Mouse (Mus musculus): ENCODE data around the gene Klk5. TPM values are rescaled to one million over a fixed set of nuclear protein-coding genes. Genes with fewer than 3 reads are reported as not detected.

The Klk5 gene
- polyA plus RNA-seq, 1 experiment from 2014 or later, result not detected

GRCm38 (mm10) chr7:43843801-43844200 is 2.0 kb downstream of the Klk5 start:
- no peaks in the 10 kb centered on the region for H3K27me3 ChIP-seq
- H3K9me3 ChIP-seq, result no peaks in the 10 kb centered on the region
- no peak overlapping the region for H3K4me3 ChIP-seq
- ATAC-seq (ENCODE audit: low FRiP score), result no peak
- H3K36me3 ChIP-seq, result no peaks in the 10 kb centered on the region
- H3K9ac ChIP-seq, result no peak overlapping the region
- H3K27ac ChIP-seq, result no peak overlapping the region
- 82% methylated on average over 4 of the region's 4 CpGs for WGBS
- no peak overlapping the region for H3K4me2 ChIP-seq
- no peaks in the 10 kb centered on the region for H3K4me1 ChIP-seq (replicated peaks)

GRCm38 (mm10) chr7:43851616-43852015 is 9.8 kb downstream of the Klk5 start:
- 90% methylated on average over 6 of the region's 6 CpGs for WGBS

GRCm38 (mm10) chr7:43854642-43855380 is 13.0 kb downstream of the Klk5 start:
- H3K4me3 ChIP-seq, result no peak overlapping the region
- H3K9ac ChIP-seq, result no peak overlapping the region
- 87% methylated on average over 9 of the region's 9 CpGs for WGBS
- no peaks in the 10 kb centered on the region for H3K27me3 ChIP-seq
- H3K4me2 ChIP-seq, result no peak overlapping the region
- H3K4me1 ChIP-seq (replicated peaks), result no peaks in the 10 kb centered on the region
- ATAC-seq (ENCODE audit: low FRiP score), result no peak
- no peaks in the 10 kb centered on the region for H3K36me3 ChIP-seq
- H3K27ac ChIP-seq, result no peak overlapping the region
- no peaks in the 10 kb centered on the region for H3K9me3 ChIP-seq

More at GRCm38 (mm10) chr7:43851616-43852015, 9.8 kb downstream of the Klk5 start:
- no peak overlapping the region for H3K27ac ChIP-seq
- H3K4me3 ChIP-seq, result no peak overlapping the region
- no peaks in the 10 kb centered on the region for H3K9me3 ChIP-seq
- no peaks in the 10 kb centered on the region for H3K36me3 ChIP-seq
- H3K27me3 ChIP-seq, result no peaks in the 10 kb centered on the region
- H3K4me2 ChIP-seq, result no peak overlapping the region
- no peak overlapping the region for H3K9ac ChIP-seq
- ATAC-seq (ENCODE audit: low FRiP score), result no peak
- no peaks in the 10 kb centered on the region for H3K4me1 ChIP-seq (replicated peaks)

DNA sequence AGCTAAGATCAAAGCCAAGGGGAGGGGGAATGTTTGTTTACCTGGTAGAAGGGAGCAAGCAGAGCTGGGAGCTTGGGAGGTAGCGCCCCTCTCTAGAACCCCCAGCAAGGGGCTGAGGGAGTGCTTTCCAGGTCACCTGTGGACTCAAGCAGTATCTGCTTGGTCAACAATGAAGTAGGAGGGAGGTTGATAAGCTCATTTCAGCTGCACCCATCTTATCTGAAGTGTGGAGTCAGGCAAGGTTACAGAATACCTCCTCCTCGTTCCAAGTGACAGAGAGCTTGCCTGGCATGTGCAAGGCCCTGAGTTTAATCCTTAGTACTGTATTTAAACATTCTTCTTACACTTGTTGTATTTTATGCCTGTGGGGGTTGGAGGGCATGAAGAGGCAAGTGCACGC is 13.9 kb downstream of the Klk5 start:
- Histone ChIP-seq H3K27me3 (no peaks in the 10 kb centered on the region), H3K4me1 (replicated peaks) (no peaks in the 10 kb centered on the region), H3K9ac (no peak overlapping the region), H3K27ac (no peak overlapping the region), H3K4me2 (no peak overlapping the region), H3K4me3 (no peak overlapping the region), H3K9me3 (no peaks in the 10 kb centered on the region), H3K36me3 (no peaks in the 10 kb centered on the region)
- no peak for ATAC-seq (ENCODE audit: low FRiP score)
- WGBS, result 75% methylated on average over 3 of the region's 3 CpGs

GRCm38 (mm10) chr7:43856307-43856706 is 14.5 kb downstream of the Klk5 start:
- no peak overlapping the region for H3K4me3 ChIP-seq
- H3K27ac ChIP-seq, result no peak overlapping the region
- no peaks in the 10 kb centered on the region for H3K4me1 ChIP-seq (replicated peaks)
- ATAC-seq (ENCODE audit: low FRiP score), result no peak
- H3K27me3 ChIP-seq, result no peaks in the 10 kb centered on the region
- WGBS, result 87% methylated on average over 7 of the region's 7 CpGs
- H3K4me2 ChIP-seq, result no peak overlapping the region
- H3K36me3 ChIP-seq, result no peaks in the 10 kb centered on the region
- no peaks in the 10 kb centered on the region for H3K9me3 ChIP-seq
- no peak overlapping the region for H3K9ac ChIP-seq

DNA sequence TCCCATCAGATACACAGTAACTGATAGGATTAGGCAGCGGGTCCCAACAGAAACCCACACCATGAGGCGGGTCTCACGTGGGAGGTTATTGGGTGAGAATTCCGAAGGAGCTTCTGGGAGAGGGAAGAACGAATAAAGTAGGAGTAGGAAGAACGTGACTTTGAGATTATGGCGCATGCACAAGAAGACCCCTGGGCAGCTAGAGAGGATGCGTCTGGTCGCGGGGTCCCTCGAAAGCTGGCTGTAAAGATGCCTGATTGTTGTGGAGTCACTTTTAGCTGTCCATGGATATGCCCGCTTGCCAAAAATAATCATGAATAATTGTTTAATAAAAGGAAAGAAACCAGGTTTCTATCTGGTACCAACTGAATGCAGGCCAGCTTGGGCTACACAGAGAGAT is 15.7 kb downstream of the Klk5 start:
- 92% methylated on average over 12 of the region's 12 CpGs for WGBS
- no peaks in the 10 kb centered on the region for H3K36me3 ChIP-seq
- no peak overlapping the region for H3K27ac ChIP-seq
- no peak overlapping the region for H3K4me3 ChIP-seq
- no peaks in the 10 kb centered on the region for H3K9me3 ChIP-seq
- no peaks in the 10 kb centered on the region for H3K4me1 ChIP-seq (replicated peaks)
- no peaks in the 10 kb centered on the region for H3K27me3 ChIP-seq
- no peak overlapping the region for H3K9ac ChIP-seq
- ATAC-seq (ENCODE audit: low FRiP score), result no peak
- H3K4me2 ChIP-seq, result no peak overlapping the region

DNA sequence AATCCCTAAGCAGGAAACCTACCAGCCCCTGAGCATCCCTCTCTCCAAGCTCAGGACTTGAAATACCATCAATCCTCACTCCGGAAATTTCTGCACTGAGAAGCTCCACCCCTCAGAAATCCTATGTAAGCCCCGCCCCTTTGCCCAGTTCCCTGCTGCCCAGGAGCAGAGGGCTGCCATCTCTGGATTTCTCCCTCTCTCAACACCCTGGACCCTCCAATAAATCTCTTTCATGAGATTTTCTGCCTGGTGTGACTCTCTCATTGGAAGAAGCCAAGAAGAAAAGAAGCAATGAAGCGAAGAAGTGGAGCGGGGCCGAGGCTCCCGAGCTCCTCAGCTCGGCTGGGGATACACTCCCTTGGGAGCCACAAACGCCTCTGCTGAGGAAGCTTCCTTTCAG is 18.6 kb downstream of the Klk5 start:
- ATAC-seq (ENCODE audit: low FRiP score), result no peak
- WGBS, result 38% methylated on average over 8 of the region's 8 CpGs
- Histone ChIP-seq H3K27ac (no peak overlapping the region), H3K4me1 (replicated peaks) (no peaks in the 10 kb centered on the region), H3K27me3 (no peaks in the 10 kb centered on the region), H3K9ac (no peak overlapping the region), H3K4me2 (no peak overlapping the region), H3K4me3 (no peak overlapping the region), H3K9me3 (no peaks in the 10 kb centered on the region), H3K36me3 (no peaks in the 10 kb centered on the region)

GRCm38 (mm10) chr7:43873237-43873636 is 31.5 kb downstream of the Klk5 start:
- 5% methylated on average over 10 of the region's 10 CpGs for WGBS

GRCm38 (mm10) chr7:43873674-43874073 is 31.9 kb downstream of the Klk5 start:
- H3K27ac ChIP-seq, result no peak overlapping the region
- 70% methylated on average over 3 of the region's 3 CpGs for WGBS
- no peaks in the 10 kb centered on the region for H3K27me3 ChIP-seq
- H3K4me1 ChIP-seq (replicated peaks), result no peaks in the 10 kb centered on the region
- no peaks in the 10 kb centered on the region for H3K36me3 ChIP-seq
- ATAC-seq (ENCODE audit: low FRiP score), result no peak
- no peak overlapping the region for H3K9ac ChIP-seq
- no peak overlapping the region for H3K4me2 ChIP-seq
- H3K4me3 ChIP-seq, result no peak overlapping the region
- no peaks in the 10 kb centered on the region for H3K9me3 ChIP-seq

More at GRCm38 (mm10) chr7:43873237-43873636, 31.5 kb downstream of the Klk5 start:
- Histone ChIP-seq H3K4me1 (replicated peaks) (no peaks in the 10 kb centered on the region), H3K36me3 (no peaks in the 10 kb centered on the region), H3K9me3 (no peaks in the 10 kb centered on the region), H3K27ac (no peak overlapping the region), H3K4me2 (no peak overlapping the region), H3K4me3 (no peak overlapping the region), H3K9ac (no peak overlapping the region), H3K27me3 (no peaks in the 10 kb centered on the region)
- ATAC-seq (ENCODE audit: low FRiP score), result peak; percentile 59; the same call in 1 of the 2 replicates

DNA sequence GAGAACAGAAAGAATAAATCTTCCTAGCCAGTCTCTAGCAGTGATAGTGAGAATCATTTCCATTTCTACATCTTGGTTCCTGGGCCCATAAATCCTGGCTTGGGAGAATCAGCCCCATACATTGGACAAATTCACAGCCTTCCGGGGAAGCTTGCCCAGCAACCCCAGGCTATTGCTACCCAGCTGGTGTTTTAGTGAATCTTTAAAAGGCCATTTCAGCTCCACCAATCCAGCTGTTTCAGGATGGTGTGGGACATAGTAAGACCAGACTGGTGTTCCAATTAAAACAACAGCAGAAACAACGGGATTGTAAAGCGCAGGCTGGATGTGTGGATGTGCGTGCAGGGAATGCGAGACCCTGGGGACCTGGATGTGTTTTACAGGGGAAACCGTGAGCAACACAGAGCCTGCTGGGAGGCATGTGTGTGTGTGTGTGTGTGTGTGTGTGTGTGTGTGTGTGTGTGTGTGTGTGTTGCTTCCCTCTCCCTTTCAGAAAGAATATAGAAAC is 33.2 kb downstream of the Klk5 start:
- WGBS, result 70% methylated on average over 6 of the region's 6 CpGs
- Histone ChIP-seq H3K27ac (no peak overlapping the region), H3K4me2 (no peak overlapping the region), H3K4me1 (replicated peaks) (no peaks in the 10 kb centered on the region), H3K9ac (no peak overlapping the region), H3K27me3 (no peaks in the 10 kb centered on the region), H3K4me3 (no peak overlapping the region), H3K36me3 (no peaks in the 10 kb centered on the region), H3K9me3 (no peaks in the 10 kb centered on the region)
- no peak for ATAC-seq (ENCODE audit: low FRiP score)

GRCm38 (mm10) chr7:43876444-43876843 is 34.7 kb downstream of the Klk5 start:
- no peak overlapping the region for H3K4me3 ChIP-seq
- H3K4me2 ChIP-seq, result no peak overlapping the region
- 77% methylated on average over 4 of the region's 4 CpGs for WGBS
- no peak for ATAC-seq (ENCODE audit: low FRiP score)
- H3K4me1 ChIP-seq (replicated peaks), result no peaks in the 10 kb centered on the region
- H3K9ac ChIP-seq, result no peak overlapping the region
- no peaks in the 10 kb centered on the region for H3K27me3 ChIP-seq
- H3K36me3 ChIP-seq, result no peaks in the 10 kb centered on the region
- H3K9me3 ChIP-seq, result no peaks in the 10 kb centered on the region
- H3K27ac ChIP-seq, result no peak overlapping the region

DNA sequence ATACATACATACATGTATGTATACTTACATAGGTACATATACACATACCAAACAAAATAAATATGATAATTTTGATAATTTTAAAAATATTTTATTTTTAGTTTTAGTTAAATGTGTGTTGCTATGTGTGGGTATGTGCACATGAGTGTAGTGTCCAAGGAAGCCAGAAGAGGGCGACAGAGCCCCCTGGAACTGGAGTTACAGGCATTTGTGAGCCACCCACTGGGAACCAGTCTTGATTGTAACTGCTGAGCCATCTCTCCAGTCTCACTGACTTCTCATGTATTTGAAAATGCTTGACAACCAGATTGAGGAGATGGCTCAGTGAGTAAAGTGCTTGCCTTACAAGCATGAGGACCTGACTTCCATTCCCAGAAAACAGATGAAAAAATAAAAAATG is 36.5 kb downstream of the Klk5 start:
- Histone ChIP-seq H3K4me3 (no peak overlapping the region), H3K27ac (no peak overlapping the region), H3K4me1 (replicated peaks) (peaks cover under 1% of the 10 kb centered on the region), H3K4me2 (no peak overlapping the region), H3K36me3 (no peaks in the 10 kb centered on the region), H3K9ac (no peak overlapping the region), H3K27me3 (peaks cover 11% of the 10 kb centered on the region; the same call in 1 of the 2 replicates), H3K9me3 (no peaks in the 10 kb centered on the region)
- 27% methylated on average over 1 of the region's 1 CpGs for WGBS
- ATAC-seq (ENCODE audit: low FRiP score), result no peak

DNA sequence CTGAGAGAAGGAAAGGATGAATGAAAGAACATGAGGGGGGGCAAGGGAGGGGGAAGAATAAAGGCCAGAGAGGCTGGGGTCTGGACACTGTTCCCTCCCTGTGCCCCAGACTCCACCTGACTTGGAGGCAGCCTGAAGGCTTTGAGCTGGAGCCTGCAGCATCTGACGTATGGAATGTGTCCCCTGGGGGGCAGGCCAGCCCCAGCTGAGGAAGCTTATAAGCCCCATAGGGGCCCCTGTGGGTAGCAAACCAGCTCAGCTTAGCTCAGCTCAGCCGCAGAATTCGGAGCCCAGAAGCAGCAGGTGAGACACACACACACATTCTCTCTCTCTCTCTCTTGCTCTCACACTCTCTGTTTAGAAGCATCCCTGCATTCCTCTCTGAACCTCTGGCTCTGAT is 39.1 kb downstream of the Klk5 start, which contains the start of gene Klk4:
Gene Klk4, plus strand, starts transcription at position 249 of the 400 bp plus-strand sequence.
- Histone ChIP-seq H3K36me3 (no peaks in the 10 kb centered on the region), H3K4me1 (replicated peaks) (peaks cover 3% of the 10 kb centered on the region), H3K27ac (no peak within 1 kb of the TSS), H3K27me3 (peaks cover 11% of the 10 kb centered on the region; the same call in 1 of the 2 replicates), H3K9me3 (no peaks in the 10 kb centered on the region), H3K4me2 (no peak within 1 kb of the TSS), H3K9ac (no peak within 1 kb of the TSS), H3K4me3 (no peak within 1 kb of the TSS)
- 10% methylated on average over 3 of the region's 3 CpGs for WGBS
- no peak for ATAC-seq (ENCODE audit: low FRiP score)
